Mouse (Mus musculus) CH12.LX (cell line): ENCODE results near the gene Prpf39.

Experiments used
- BHLHE40 ChIP-seq: IDR thresholded peaks from 2 replicates; pipeline ENCODE4 v1.6.1; 2011; ENCODE audit warnings: mild to moderate bottlenecking, low read depth, low read length, improper control_type of control experiment
- CHD2 ChIP-seq: IDR thresholded peaks from 2 replicates; pipeline ENCODE4 v1.6.1; 2011; ENCODE audit warnings: low read length, improper control_type of control experiment
- CTCF ChIP-seq, 2 experiments: IDR thresholded peaks in 1 of 2; conservative IDR thresholded peaks in 1 of 2; 2 replicates each; pipeline ENCODE4 v1.5.1; 2011 to 2012; ENCODE audit warnings: low read depth in 2 of 2, low read length in 2 of 2, improper control_type of control experiment in 1 of 2, inconsistent platforms in 1 of 2, mild to moderate bottlenecking in 1 of 2, moderate library complexity in 1 of 2
- EP300 ChIP-seq: IDR thresholded peaks from 2 replicates; pipeline ENCODE4 v1.6.1; 2011; ENCODE audit warnings: low read length, improper control_type of control experiment
- MAX ChIP-seq: IDR thresholded peaks from 2 replicates; pipeline ENCODE4 v1.6.1; 2011; ENCODE audit warnings: low read length, improper control_type of control experiment
- POLR2AphosphoS2 ChIP-seq: IDR thresholded peaks from 2 replicates; pipeline ENCODE4 v1.6.1; 2011; ENCODE audit warnings: low read depth, low read length, improper control_type of control experiment
- RCOR1 ChIP-seq: conservative IDR thresholded peaks from 2 replicates; pipeline ENCODE4 v1.6.1; 2012; ENCODE audit warnings: low read depth, mild to moderate bottlenecking, inconsistent platforms, low read length, improper control_type of control experiment

- no peak for TF ChIP-seq MAX
- TF ChIP-seq CTCF (conservative IDR thresholded peaks at IDR 0.05 in 1 of 2, IDR thresholded peaks at IDR 0.05 in 1 of 2; ENCODE audit: low read depth in 2 of 2, low read length in 2 of 2): no peak
- no peak for TF ChIP-seq RCOR1
- TF ChIP-seq CHD2: no peak
- TF ChIP-seq BHLHE40: no peak
- TF ChIP-seq POLR2AphosphoS2: no peak
- TF ChIP-seq EP300: no peak
Measured at GRCm38 (mm10) chr12:65072911-65073610, 36.9 kb downstream of the Prpf39 start.
